Mouse (Mus musculus) cerebellum, adult 2 months (tissue): ENCODE data around the gene Hunk.

Experiments used
- CTCF ChIP-seq: fragments of 200-500 bp; IDR thresholded peaks from 2 replicates; pipeline ENCODE4 v1.5.1; 2011; ENCODE audit warnings: low read depth, mild to moderate bottlenecking, control low read depth, low read length, moderate library complexity, borderline replicate concordance; ENCODE audit not compliant: insufficient read depth
- POLR2A ChIP-seq: fragments of 200-500 bp; IDR thresholded peaks from 2 replicates; pipeline ENCODE4 v1.6.1; 2011; ENCODE audit warnings: low read length, control low read depth, borderline replicate concordance; ENCODE audit not compliant: insufficient read depth

DNA sequence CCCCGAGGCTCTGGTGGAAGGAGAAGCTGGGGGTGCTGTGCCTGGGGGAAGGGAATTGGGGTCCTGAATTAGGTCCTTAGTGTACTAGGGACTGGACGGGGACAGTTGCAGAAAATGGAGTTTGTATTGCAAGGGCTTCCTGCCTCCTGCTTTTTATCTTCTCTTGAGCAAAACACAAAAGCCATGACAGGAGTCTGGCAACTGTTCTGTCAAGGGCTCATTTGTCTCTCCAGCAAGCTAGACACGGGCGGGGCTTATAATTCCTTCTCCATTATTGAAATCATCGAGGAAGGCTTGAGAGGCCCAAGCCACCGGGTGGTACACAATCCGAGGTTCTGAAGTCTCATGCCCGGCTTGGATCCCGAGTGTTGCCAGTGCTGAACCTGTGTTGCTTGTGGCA is 38.6 kb downstream of the Hunk start:
- TF ChIP-seq CTCF (no peak), POLR2A (no peak)
